Mouse (Mus musculus): ENCODE results near the gene Irf2bp2. TPM values are rescaled to one million over a fixed set of nuclear protein-coding genes. Genes with fewer than 3 reads are reported as not detected.
"Not testable (repeated sequence)": the region's sequence is repeated elsewhere in the genome, so short reads cannot be mapped to it uniquely, and the experiment has no call there.

Irf2bp2 gene
- polyA plus RNA-seq, 1 experiment: 81.2 TPM

GRCm38 (mm10) chr8:126609556-126610263 is 15.9 kb upstream of the Irf2bp2 start:
- TF ChIP-seq POLR2A (IDR thresholded peaks at IDR 0.05; ENCODE audit: borderline replicate concordance, extremely low read depth, low read depth, low read length) (no peak), CTCF (IDR thresholded peaks at IDR 0.05; ENCODE audit: insufficient read depth, low read length) (no peak)

GRCm38 (mm10) chr8:126603241-126603947 is 9.6 kb upstream of the Irf2bp2 start:
- Histone ChIP-seq H3K4me3 (replicated peaks; ENCODE audit: extremely low read depth, low read depth, low read length) (no peak overlapping the region), H3K4me1 (ENCODE audit: control insufficient read depth, insufficient read depth, low read length) (peaks cover 14% of the 10 kb centered on the region; the same call in 1 of the 2 replicates)
- 46% methylated on average over 8 of the region's 8 CpGs for WGBS
- DNase-seq: peak; percentile 39
- TF ChIP-seq CTCF (IDR thresholded peaks at IDR 0.05; ENCODE audit: insufficient read depth, low read length): no peak

More at GRCm38 (mm10) chr8:126609556-126610263, 15.9 kb upstream of the Irf2bp2 start:
- peak; percentile 32 for DNase-seq
- Histone ChIP-seq H3K4me1 (ENCODE audit: control insufficient read depth, insufficient read depth, low read length) (peaks cover 6% of the 10 kb centered on the region), H3K4me3 (replicated peaks; ENCODE audit: extremely low read depth, low read depth, low read length) (no peak overlapping the region)
- 53% methylated on average over 11 of the region's 11 CpGs for WGBS

DNA sequence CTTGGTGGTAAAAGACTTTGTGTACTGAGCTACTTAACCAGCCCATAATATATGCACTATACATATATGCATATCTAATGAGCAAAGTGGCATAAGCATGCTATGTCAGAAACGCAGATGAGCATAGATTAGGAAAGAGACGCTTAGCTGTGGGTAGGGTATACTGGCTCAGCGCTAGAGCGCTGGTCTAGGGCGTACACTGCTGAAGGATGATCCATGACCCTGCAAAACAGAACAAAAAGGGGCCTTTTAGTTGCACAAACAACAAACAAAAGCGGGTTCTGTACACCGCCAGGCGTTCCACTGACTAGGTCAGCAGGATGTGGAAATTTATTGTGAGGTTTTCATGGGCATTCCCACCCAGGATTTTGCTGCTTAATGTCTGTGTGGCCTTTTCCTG is 8.9 kb upstream of the Irf2bp2 start:
- Histone ChIP-seq H3K4me3 (replicated peaks; ENCODE audit: extremely low read depth, low read depth, low read length) (no peak overlapping the region), H3K4me1 (ENCODE audit: control insufficient read depth, insufficient read depth, low read length) (peaks cover 14% of the 10 kb centered on the region; the same call in 1 of the 2 replicates)
- 66% methylated on average over 8 of the region's 8 CpGs for WGBS
- no peak for TF ChIP-seq CTCF (IDR thresholded peaks at IDR 0.05; ENCODE audit: insufficient read depth, low read length)
- no peak for TF ChIP-seq POLR2A (IDR thresholded peaks at IDR 0.05; ENCODE audit: borderline replicate concordance, extremely low read depth, low read depth, low read length)
- DNase-seq: no peak

GRCm38 (mm10) chr8:126601325-126601724 is 7.5 kb upstream of the Irf2bp2 start:
- H3K4me1 ChIP-seq (ENCODE audit: control insufficient read depth, insufficient read depth, low read length): peaks cover 14% of the 10 kb centered on the region
- DNase-seq: no peak
- 60% methylated on average over 5 of the region's 5 CpGs for WGBS
- TF ChIP-seq CTCF (IDR thresholded peaks at IDR 0.05; ENCODE audit: insufficient read depth, low read length): no peak
- TF ChIP-seq POLR2A (IDR thresholded peaks at IDR 0.05; ENCODE audit: borderline replicate concordance, extremely low read depth, low read depth, low read length): no peak
- no peak overlapping the region for H3K4me3 ChIP-seq (replicated peaks; ENCODE audit: extremely low read depth, low read depth, low read length)

GRCm38 (mm10) chr8:126600816-126601243 is 7.0 kb upstream of the Irf2bp2 start:
- no peak for TF ChIP-seq POLR2A (IDR thresholded peaks at IDR 0.05; ENCODE audit: borderline replicate concordance, extremely low read depth, low read depth, low read length)
- TF ChIP-seq CTCF (IDR thresholded peaks at IDR 0.05; ENCODE audit: insufficient read depth, low read length): no peak
- Histone ChIP-seq H3K4me3 (replicated peaks; ENCODE audit: extremely low read depth, low read depth, low read length) (no peak overlapping the region), H3K4me1 (ENCODE audit: control insufficient read depth, insufficient read depth, low read length) (peaks cover 14% of the 10 kb centered on the region)
- WGBS: 15% methylated on average over 7 of the region's 7 CpGs
- DNase-seq: peak; percentile 30

GRCm38 (mm10) chr8:126600388-126600787 is 6.6 kb upstream of the Irf2bp2 start:
- H3K4me3 ChIP-seq (replicated peaks; ENCODE audit: extremely low read depth, low read depth, low read length); DNase-seq: not testable (repeated sequence)
- H3K4me1 ChIP-seq (ENCODE audit: control insufficient read depth, insufficient read depth, low read length): peaks cover 18% of the 10 kb centered on the region
- 81% methylated on average over 6 of the region's 6 CpGs for WGBS

DNA sequence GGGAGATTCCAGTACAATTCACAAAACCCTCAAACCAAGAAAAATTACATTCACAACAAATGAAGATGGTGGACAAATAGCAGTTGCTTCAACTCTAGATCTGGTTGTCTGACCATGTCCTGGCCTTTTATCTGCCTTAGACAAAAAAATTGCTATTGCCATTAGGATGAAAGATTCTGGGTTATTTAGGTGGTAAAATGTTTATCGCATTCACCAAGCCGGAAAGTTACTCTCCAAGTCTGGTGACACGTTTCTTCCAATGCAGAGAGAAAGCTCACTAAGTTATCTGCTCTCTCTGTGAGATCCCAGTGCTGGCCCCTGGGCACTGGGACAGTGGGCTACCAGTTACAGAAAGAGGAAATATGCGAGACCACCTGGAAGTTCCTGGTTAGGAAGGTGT is 5.5 kb upstream of the Irf2bp2 start:
- H3K4me1 ChIP-seq (ENCODE audit: control insufficient read depth, insufficient read depth, low read length): peaks cover 23% of the 10 kb centered on the region
- TF ChIP-seq CTCF (IDR thresholded peaks at IDR 0.05; ENCODE audit: insufficient read depth, low read length) (no peak), POLR2A (IDR thresholded peaks at IDR 0.05; ENCODE audit: borderline replicate concordance, extremely low read depth, low read depth, low read length) (no peak)
- no peak for DNase-seq
- no peak overlapping the region for H3K4me3 ChIP-seq (replicated peaks; ENCODE audit: extremely low read depth, low read depth, low read length)
- 94% methylated on average over 4 of the region's 4 CpGs for WGBS

DNA sequence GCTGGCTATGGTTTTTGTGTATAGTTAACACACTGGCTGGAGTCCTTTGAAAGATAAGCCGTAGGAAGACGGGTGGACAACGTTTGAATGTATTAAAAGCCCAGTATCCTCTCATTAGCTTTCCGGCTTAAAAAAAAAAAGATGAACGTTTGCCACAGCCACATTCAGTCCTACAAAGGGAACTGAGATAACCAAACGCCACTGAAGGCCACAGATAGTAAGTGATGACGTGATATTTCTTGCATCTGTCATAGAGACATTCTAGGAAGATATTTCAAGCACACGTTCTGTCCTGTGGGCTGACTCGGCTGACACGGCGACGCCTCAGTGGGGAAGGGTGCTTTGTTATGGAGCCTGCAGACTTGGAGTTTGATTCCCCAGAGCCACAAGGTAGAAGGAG is 4.4 kb upstream of the Irf2bp2 start:
- no peak for TF ChIP-seq CTCF (IDR thresholded peaks at IDR 0.05; ENCODE audit: insufficient read depth, low read length)
- TF ChIP-seq POLR2A (IDR thresholded peaks at IDR 0.05; ENCODE audit: borderline replicate concordance, extremely low read depth, low read depth, low read length): no peak
- WGBS: 43% methylated on average over 12 of the region's 12 CpGs
- Histone ChIP-seq H3K4me3 (replicated peaks; ENCODE audit: extremely low read depth, low read depth, low read length) (no peak overlapping the region), H3K4me1 (ENCODE audit: control insufficient read depth, insufficient read depth, low read length) (peaks cover 16% of the 10 kb centered on the region)
- no peak for DNase-seq

DNA sequence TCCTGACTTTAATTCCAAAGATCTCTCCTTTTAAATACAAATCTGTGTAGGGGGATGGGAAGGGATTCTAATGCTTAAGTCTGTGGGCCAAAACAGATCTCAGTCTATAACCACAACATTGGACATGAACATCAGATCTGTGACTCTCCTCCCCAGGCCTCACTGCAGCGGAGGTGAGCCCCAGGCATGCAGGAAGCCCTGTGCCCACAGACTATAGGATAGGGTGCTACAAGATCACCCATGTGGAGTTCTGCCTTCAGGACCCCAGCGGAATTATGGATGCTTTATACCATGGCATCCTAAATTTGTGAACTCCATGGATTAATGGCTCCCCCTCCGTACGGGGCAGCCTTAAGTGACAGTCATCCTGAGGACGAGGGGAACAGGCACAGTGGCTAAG is 2.9 kb upstream of the Irf2bp2 start:
- Histone ChIP-seq H3K4me3 (replicated peaks; ENCODE audit: extremely low read depth, low read depth, low read length) (no peak overlapping the region), H3K4me1 (ENCODE audit: control insufficient read depth, insufficient read depth, low read length) (peaks cover 14% of the 10 kb centered on the region)
- DNase-seq: no peak
- WGBS: 84% methylated on average over 5 of the region's 5 CpGs
- TF ChIP-seq CTCF (IDR thresholded peaks at IDR 0.05; ENCODE audit: insufficient read depth, low read length): no peak

DNA sequence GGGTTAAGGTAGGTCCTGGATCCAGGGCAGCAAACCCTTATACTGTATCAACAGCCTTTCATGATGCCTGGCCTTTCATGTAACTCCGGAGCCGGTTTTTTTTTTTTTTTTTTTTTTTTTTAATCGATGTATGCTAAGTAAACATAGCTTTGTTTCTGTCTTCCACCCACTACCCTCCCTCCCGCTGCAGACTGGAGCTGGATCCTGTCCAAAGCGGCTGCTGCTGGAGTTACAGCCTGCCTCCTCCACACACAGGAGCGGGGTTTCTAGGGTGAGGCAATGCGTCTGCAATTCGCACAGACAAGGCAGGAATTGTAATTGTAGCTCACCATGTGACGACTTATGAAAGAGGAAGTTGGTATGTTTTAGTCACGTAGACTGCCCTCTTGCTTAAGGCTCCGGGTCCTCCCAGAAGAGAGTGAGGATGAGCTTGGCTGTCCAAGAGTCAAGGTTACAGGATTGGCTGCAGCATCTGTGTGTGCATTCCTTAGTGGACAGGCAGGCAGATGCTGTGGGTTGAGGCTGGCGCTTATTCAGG is 2.4 kb upstream of the Irf2bp2 start:
- H3K4me1 ChIP-seq (ENCODE audit: control insufficient read depth, insufficient read depth, low read length): peaks cover 14% of the 10 kb centered on the region
- WGBS: under 1% methylated on average over 12 of the region's 12 CpGs
- H3K4me3 ChIP-seq (replicated peaks; ENCODE audit: extremely low read depth, low read depth, low read length): no peak overlapping the region
- TF ChIP-seq CTCF (IDR thresholded peaks at IDR 0.05; ENCODE audit: insufficient read depth, low read length): no peak
- peak; percentile 67; the same call in 1 of the 2 replicates for TF ChIP-seq POLR2A (IDR thresholded peaks at IDR 0.05; ENCODE audit: borderline replicate concordance, extremely low read depth, low read depth, low read length)
- DNase-seq: peak; percentile 80
